Mouse (Mus musculus): ENCODE measurements around the gene Fam198a.

Fam198a gene

GRCm38 (mm10) chr9:121925959-121926358 is 24.8 kb upstream of the Fam198a start:
- DNase-seq (ENCODE audit: low spot score in 2 of 2) = no peak

- DNase-seq (ENCODE audit: low spot score in 2 of 2) = no peak
These were observed 24.0 kb upstream of the Fam198a start for GRCm38 (mm10) chr9:121926634-121927405.

GRCm38 (mm10) chr9:121927721-121928120 is 23.1 kb upstream of the Fam198a start:
- no peak for DNase-seq (ENCODE audit: low spot score in 2 of 2)

GRCm38 (mm10) chr9:121928498-121928897 is 22.3 kb upstream of the Fam198a start:
- DNase-seq (ENCODE audit: low spot score in 2 of 2) = peak; percentile 43 to 67

- no peak for DNase-seq (ENCODE audit: low spot score in 2 of 2)
These were observed 15.9 kb upstream of the Fam198a start for GRCm38 (mm10) chr9:121934856-121935255.

- no peak for DNase-seq (ENCODE audit: low spot score in 2 of 2)
These were observed 13.8 kb upstream of the Fam198a start for GRCm38 (mm10) chr9:121936952-121937351.

GRCm38 (mm10) chr9:121937451-121937864 is 13.3 kb upstream of the Fam198a start:
- DNase-seq (ENCODE audit: low spot score in 2 of 2) = no peak

- DNase-seq (ENCODE audit: low spot score in 2 of 2) = no peak
These were observed 12.8 kb upstream of the Fam198a start for GRCm38 (mm10) chr9:121937944-121938355.

- no peak for DNase-seq (ENCODE audit: low spot score in 2 of 2)
These were observed 7.8 kb upstream of the Fam198a start for GRCm38 (mm10) chr9:121943005-121943404.

GRCm38 (mm10) chr9:121943628-121944027 is 7.2 kb upstream of the Fam198a start:
- no peak for DNase-seq (ENCODE audit: low spot score in 2 of 2)

GRCm38 (mm10) chr9:121947784-121948183 is 3.0 kb upstream of the Fam198a start:
- DNase-seq (ENCODE audit: low spot score in 2 of 2) = no peak

GRCm38 (mm10) chr9:121948431-121948830 is 2.4 kb upstream of the Fam198a start:
- no peak for DNase-seq (ENCODE audit: low spot score in 2 of 2)

- DNase-seq (ENCODE audit: low spot score in 2 of 2) = no peak
These were observed 281 bp downstream of the Fam198a start for GRCm38 (mm10) chr9:121951114-121951423.

GRCm38 (mm10) chr9:121952596-121952995 is 1.8 kb downstream of the Fam198a start:
- no peak for DNase-seq (ENCODE audit: low spot score in 2 of 2)

- DNase-seq (ENCODE audit: low spot score in 2 of 2) = no peak
These were observed 9.3 kb downstream of the Fam198a start for GRCm38 (mm10) chr9:121959966-121960635.

- DNase-seq (ENCODE audit: low spot score in 2 of 2) = no peak
These were observed 14.2 kb downstream of the Fam198a start for GRCm38 (mm10) chr9:121964941-121965340.

- no peak for DNase-seq (ENCODE audit: low spot score in 2 of 2)
These were observed 17.5 kb downstream of the Fam198a start for GRCm38 (mm10) chr9:121968258-121968657.

- no peak for DNase-seq (ENCODE audit: low spot score in 2 of 2)
These were observed 19.1 kb downstream of the Fam198a start for GRCm38 (mm10) chr9:121969841-121970381.

GRCm38 (mm10) chr9:121973207-121973606 is 22.4 kb downstream of the Fam198a start:
- DNase-seq (ENCODE audit: low spot score in 2 of 2) = no peak

- no peak for DNase-seq (ENCODE audit: low spot score in 2 of 2)
These were observed 23.6 kb downstream of the Fam198a start for GRCm38 (mm10) chr9:121974141-121974986.

GRCm38 (mm10) chr9:121975321-121975720 is 24.5 kb downstream of the Fam198a start:
- no peak for DNase-seq (ENCODE audit: low spot score in 2 of 2)

- no peak for DNase-seq (ENCODE audit: low spot score in 2 of 2)
These were observed 30.3 kb downstream of the Fam198a start for GRCm38 (mm10) chr9:121981046-121981445.
